Mouse (Mus musculus) liver, adult 2 months (tissue): ENCODE measurements around the gene Hfm1.

ENCODE experiments used
- CTCF ChIP-seq: fragments of 200-500 bp; IDR thresholded peaks from 2 replicates; pipeline ENCODE4 v1.5.1; 2011; ENCODE audit warnings: low read depth, low read length, control low read depth
- POLR2A ChIP-seq: fragments of 200-500 bp; IDR thresholded peaks from 2 replicates; pipeline ENCODE4 v1.6.1; 2011; ENCODE audit warnings: low read length, control low read depth; ENCODE audit not compliant: insufficient read depth; ENCODE audit errors: extremely low read depth

GRCm38 (mm10) chr5:106885517-106885916, 40.6 kb downstream of the Hfm1 start:
- TF ChIP-seq CTCF (no peak), POLR2A (no peak)
